Mouse (Mus musculus) heart, adult 2 months (tissue): ENCODE results near the gene Tfcp2. TPM values are rescaled to one million over a fixed set of nuclear protein-coding genes. Genes with fewer than 3 reads are reported as not detected.

Source experiments
- DNase-seq, 2 experiments: peaks; one replicate each; pipeline ENCODE4 v3.0.0; 2021
- H3K27ac ChIP-seq: fragments of 200-600 bp; 2 replicates; pipeline ENCODE4 v1.8.1; 2022
- H3K27me3 ChIP-seq: fragments of 200-500 bp; 2 replicates; pipeline ENCODE4 v1.6.1; 2012; ENCODE audit warnings: mild to moderate bottlenecking, low read length, inconsistent platforms, mixed read lengths; ENCODE audit not compliant: control insufficient read depth, insufficient read depth
- H3K36me3 ChIP-seq: fragments of 200-500 bp; 2 replicates; pipeline ENCODE4 v1.6.1; 2012; ENCODE audit warnings: low read length, inconsistent platforms; ENCODE audit not compliant: control insufficient read depth, insufficient read depth
- H3K4me1 ChIP-seq: fragments of 200-500 bp; 2 replicates; pipeline ENCODE4 v1.6.1; 2011; ENCODE audit warnings: low read length; ENCODE audit not compliant: control insufficient read depth, insufficient read depth
- H3K4me3 ChIP-seq: fragments of 200-600 bp; 2 replicates; pipeline ENCODE4 v1.8.1; 2022
- H3K79me2 ChIP-seq: fragments of 200-500 bp; replicated peaks from 2 replicates; pipeline ENCODE4 v1.6.1; 2012; ENCODE audit warnings: mild to moderate bottlenecking, inconsistent platforms, low read length, moderate library complexity, mixed read lengths; ENCODE audit not compliant: control insufficient read depth, insufficient read depth
- H3K9ac ChIP-seq: fragments of 200-500 bp; 2 replicates; pipeline ENCODE4 v1.6.1; 2012; ENCODE audit warnings: low read depth, mild to moderate bottlenecking, control low read depth, inconsistent platforms, low read length, mixed read lengths
- CTCF ChIP-seq: fragments of 200-600 bp; IDR thresholded peaks from 2 replicates; pipeline ENCODE4 v1.8.1; 2022; ENCODE audit warnings: antibody characterized with exemption, mild to moderate bottlenecking, moderate library complexity
- EP300 ChIP-seq: fragments of 200-500 bp; IDR thresholded peaks from 2 replicates; pipeline ENCODE4 v1.6.1; 2011; ENCODE audit warnings: low read depth, low read length, control low read depth; ENCODE audit not compliant: insufficient read depth
- POLR2A ChIP-seq: fragments of 200-500 bp; IDR thresholded peaks from 2 replicates; pipeline ENCODE4 v1.6.1; 2011; ENCODE audit warnings: mild to moderate bottlenecking, low read depth, low read length, control low read depth; ENCODE audit not compliant: insufficient read depth
- WGBS: fragments of 180-500 bp; shearing (Covaris S2); methylation state at CpG from one replicate; pipeline ENCODE4 v1.1.7; 2018; 5-methylcytosine and 5-hydroxymethylcytosine counted together
- intact Hi-C: fragments of 180-260 bp; cut with DNase I; formaldehyde crosslinking; loops from one replicate; pipeline ENCODE4 v1.15.1; 2025
- long read RNA-seq: library from polyadenylated mRNA; stranded (forward); transcript quantifications from one replicate; pipeline ENCODE4 v2.0.0, GENCODE M21; 2021
- polyA plus RNA-seq: library from polyadenylated mRNA; depleted of rRNA; stranded (reverse); fragments of >200 nt; gene quantifications from 2 replicates; pipeline ENCODE4 v1.2.3, GENCODE M21; 2012; rRNA removed
- total RNA-seq, 2 experiments: library from RNA; stranded (reverse); gene quantifications; 2 replicates each; pipeline ENCODE4 v1.2.3; 2021

The Tfcp2 gene
- total RNA-seq: 10 to 100 TPM; 11.6 to 12.8 TPM
- polyA plus RNA-seq: 6.6 and 8.2 TPM in 2 replicates
- long read RNA-seq, partial matches to known transcripts: 4 of 8 reads
- long read RNA-seq, other reads (novel, unspliced or antisense): 4 of 8 reads

DNA sequence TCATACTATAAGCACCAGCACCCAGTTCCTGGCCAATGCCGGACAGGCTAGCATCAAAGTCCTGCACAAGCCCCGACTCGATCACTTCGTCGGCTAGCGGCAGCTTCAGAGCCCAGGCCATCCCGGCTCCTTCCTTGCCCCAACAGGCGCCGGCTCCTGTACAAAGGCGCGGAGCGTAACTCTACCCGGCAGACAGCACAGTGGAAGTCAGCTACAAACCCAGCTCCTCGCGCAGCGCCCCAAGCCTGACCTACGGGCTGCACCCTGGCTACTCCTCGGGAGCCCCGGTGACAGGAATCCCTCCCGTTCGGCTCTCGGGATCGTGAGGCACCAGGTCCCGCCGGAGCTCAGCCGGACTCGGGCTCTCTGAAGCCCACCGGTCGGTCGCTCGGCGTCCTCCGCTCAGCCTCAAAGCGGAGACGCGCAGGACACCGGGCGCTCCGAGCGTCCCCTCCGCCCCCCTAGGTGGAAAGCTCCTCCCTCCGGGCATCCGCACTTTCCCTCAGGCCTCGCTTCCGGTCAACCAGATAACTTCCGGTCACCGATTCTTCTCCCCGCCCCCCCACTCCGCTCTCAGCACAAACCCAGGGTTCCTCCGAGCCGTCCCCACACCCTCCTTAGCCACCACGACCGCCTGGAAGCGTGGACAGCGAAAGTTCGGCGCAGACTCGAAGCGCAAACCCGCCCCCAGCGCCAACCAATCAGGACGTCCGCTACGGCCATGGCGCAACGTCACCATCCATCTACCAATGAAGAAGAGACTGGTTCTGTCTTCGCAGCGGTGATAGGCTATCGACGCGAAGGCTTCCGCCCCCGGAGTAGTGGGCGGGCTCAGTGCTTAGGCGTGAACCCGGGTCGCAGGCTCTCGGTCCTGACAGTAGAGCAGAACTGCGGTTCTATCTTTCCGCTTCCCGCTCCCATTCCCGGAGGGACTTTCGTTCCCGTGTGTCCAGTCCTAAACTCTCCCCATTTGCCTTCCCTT lies at the start of gene Tfcp2:
Gene Tfcp2, minus strand, starts transcription at position 683 of the 982 bp plus-strand sequence.
- under 1% methylated on average over 84 of the region's 84 CpGs for WGBS

DNA sequence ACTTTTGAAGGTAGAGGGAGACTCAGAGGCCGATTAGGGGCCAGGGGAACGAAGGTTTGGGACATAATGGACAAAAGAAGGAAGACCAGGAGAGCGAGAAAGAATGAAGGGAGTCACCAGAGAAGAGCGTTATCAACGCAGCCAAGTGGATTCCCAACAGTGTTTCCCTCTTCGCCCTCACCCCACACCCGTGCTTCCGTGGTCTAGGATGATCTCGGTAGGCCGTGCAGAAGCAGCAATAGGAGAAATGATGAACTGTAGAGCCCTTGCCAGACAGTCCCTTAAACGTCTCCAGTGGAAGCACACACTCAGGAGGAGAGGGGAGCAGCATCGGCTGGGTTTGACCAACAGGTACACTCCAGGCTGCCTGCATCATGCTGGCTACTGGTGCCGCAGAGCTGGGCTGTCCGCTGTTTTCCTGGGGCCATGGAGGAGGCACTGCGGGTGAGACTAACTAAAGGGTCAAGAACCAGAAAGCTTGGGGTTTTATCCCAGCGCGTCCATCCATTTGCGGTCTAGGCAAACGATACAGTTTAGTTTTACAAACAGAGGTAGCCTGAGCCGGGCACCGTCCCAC lies 49.0 kb upstream of the Tfcp2 start:
- H3K9ac ChIP-seq: no peak overlapping the region
- peak overlapping the region; percentile 84; the same call in 1 of the 2 replicates for H3K4me3 ChIP-seq
- intact Hi-C loops: loop anchor here (1.0 kb wide), 1 partner anchor 13 kb away; no protein-coding TSS in a partner anchor

More for the DNA sequence above, at the start of gene Tfcp2:
- intact Hi-C loops: loop anchor here (1.0 to 5.0 kb wide), 2 partner anchors 59 to 63 kb away; no protein-coding TSS in a partner anchor
- TF ChIP-seq CTCF (no peak), EP300 (0 out of 2 replicates have a peak, but pooled peaks have one; percentile 20), POLR2A (peak; percentile 99)
- Histone ChIP-seq H3K4me3 (peak within 1 kb of the TSS; percentile 88), H3K27me3 (no peaks in the 10 kb centered on the region), H3K79me2 (no peaks in the 10 kb centered on the region; the same call in none of the 2 replicates), H3K27ac (peak within 1 kb of the TSS; percentile 94), H3K9ac (peak within 1 kb of the TSS; percentile 83), H3K36me3 (no peaks in the 10 kb centered on the region), H3K4me1 (peaks cover 4% of the 10 kb centered on the region)
- DNase-seq: peak; percentile 98 to 99

DNA sequence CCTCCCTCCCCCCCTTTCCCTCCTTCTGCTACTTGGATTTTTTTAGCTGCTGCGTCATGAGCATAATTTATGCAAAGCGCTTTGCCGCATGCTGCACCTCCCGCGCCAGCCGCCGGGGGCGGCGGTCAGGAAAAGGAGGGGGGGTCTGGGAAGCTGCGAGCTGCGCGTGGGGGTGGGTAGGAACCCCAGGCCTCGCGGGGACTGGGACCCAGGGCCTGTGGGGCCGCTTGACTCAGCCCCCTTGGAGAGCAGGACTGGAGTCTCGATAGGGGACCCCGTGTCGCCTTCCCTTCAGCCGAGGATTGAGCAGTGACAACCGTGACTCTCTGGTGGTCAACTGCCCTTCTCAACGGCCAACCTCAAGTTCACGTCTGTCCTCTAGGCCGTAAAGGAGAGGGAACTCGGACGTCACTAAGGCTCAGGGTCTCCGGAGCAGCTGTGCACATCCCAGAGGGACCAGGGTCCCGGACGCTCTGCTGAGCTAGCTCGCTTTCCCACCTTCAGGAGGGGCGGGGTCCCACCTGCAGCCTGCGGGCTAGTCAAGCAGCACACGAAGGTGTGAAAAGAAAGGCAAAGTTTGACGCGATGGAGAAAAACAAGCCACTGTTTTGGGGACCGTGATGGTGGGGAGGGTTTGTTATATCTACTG lies 48.4 kb upstream of the Tfcp2 start:
- 5% methylated on average over 29 of the region's 35 CpGs for WGBS
- peak overlapping the region; percentile 78 for H3K27ac ChIP-seq
- no peaks in the 10 kb centered on the region for H3K36me3 ChIP-seq
- H3K27me3 ChIP-seq: no peaks in the 10 kb centered on the region
- intact Hi-C loops: loop anchor here (1.0 kb wide), 1 partner anchor 13 kb away; no protein-coding TSS in a partner anchor
- H3K9ac ChIP-seq: peak overlapping the region; percentile 93
- no peaks in the 10 kb centered on the region for H3K4me1 ChIP-seq
- H3K4me3 ChIP-seq: peak overlapping the region; percentile 84
- H3K79me2 ChIP-seq: no peaks in the 10 kb centered on the region
- no peak for TF ChIP-seq POLR2A
- peak; percentile 74 for TF ChIP-seq CTCF
- no peak for TF ChIP-seq EP300
- DNase-seq: peak; percentile 83 to 85

More for the DNA sequence above, 49.0 kb upstream of the Tfcp2 start:
- Histone ChIP-seq H3K4me1 (no peaks in the 10 kb centered on the region), H3K79me2 (no peaks in the 10 kb centered on the region), H3K27ac (no peak overlapping the region), H3K27me3 (no peaks in the 10 kb centered on the region), H3K36me3 (no peaks in the 10 kb centered on the region)
- TF ChIP-seq POLR2A: no peak
- TF ChIP-seq CTCF: no peak
- no peak for TF ChIP-seq EP300
- WGBS: 62% methylated on average over 21 of the region's 21 CpGs
- no peak for DNase-seq

DNA sequence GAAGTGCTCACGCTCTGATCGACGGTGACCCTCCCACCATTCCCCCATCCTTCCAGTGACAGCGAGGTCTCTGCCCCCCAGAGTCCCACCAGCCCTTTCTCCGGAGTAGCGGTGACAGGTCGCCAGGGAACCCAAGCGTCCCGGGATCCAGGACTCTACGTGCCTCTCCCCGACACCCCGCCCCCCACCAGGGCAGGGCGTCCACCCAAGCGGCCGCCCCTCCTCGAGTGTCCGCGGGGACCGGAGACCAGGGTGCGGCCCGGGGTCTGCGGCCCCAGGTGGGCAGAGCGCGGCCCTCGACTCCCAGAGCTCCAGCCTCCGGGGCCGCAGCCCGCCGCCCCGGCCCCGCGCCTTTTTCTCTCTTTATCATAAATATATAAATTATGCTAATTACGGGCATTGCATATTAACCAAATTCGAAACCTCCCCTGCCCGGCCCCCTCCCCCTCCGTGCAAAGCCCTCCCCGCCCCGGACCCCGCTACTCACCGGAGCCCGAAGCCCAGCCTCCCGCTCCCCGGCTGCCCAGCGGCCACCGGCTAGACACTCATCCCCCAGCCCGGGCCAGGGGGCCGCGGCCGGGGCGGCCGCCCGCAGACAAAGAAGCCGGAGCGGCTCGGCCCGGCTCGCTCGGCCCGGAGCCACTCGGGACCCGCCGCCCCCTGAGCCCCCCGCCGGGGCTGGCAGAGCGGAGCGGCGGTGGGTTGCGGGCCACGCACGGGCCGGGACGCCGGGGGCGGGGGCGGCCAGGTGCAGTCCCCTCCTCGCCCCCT lies 47.7 kb upstream of the Tfcp2 start, which contains the start of gene Pou6f1:
Gene Pou6f1, minus strand, starts transcription at position 709 of the 771 bp plus-strand sequence.
- WGBS: 1% methylated on average over 73 of the region's 76 CpGs
- peak within 1 kb of the TSS; percentile 84 for H3K4me3 ChIP-seq
- H3K9ac ChIP-seq: peak within 1 kb of the TSS; percentile 93
- no peaks in the 10 kb centered on the region for H3K36me3 ChIP-seq
- H3K27me3 ChIP-seq: no peaks in the 10 kb centered on the region
- intact Hi-C loops: loop anchor here (1.0 kb wide), 1 partner anchor 14 kb away; no protein-coding TSS in a partner anchor
- H3K79me2 ChIP-seq: no peaks in the 10 kb centered on the region
- no peaks in the 10 kb centered on the region for H3K4me1 ChIP-seq
- DNase-seq: peak; percentile 78
- peak within 1 kb of the TSS; percentile 78 for H3K27ac ChIP-seq
- TF ChIP-seq EP300 (no peak), CTCF (no peak), POLR2A (no peak)

DNA sequence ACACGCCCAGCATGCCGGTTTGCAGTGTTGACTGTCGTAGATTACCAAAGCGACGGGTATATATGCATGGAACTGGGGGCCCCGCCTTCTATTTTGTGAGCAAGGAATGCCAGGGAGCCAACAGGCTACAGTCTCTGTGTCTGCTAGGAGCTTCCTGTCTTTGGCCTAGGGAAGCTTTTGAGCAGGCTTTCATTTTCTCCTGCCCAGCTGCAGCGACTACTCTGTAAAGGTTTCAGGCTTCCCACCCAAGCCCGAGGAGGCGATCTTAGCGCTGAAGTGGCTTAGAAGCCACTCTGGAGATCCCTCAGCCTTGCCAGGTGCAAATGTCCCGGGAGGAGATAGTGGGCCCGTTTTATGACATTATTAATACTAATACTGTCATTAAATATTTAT lies 47.1 kb upstream of the Tfcp2 start:
- peak overlapping the region; percentile 78 for H3K27ac ChIP-seq
- no peaks in the 10 kb centered on the region for H3K4me1 ChIP-seq
- TF ChIP-seq POLR2A (peak; percentile 50; the same call in 1 of the 2 replicates), CTCF (no peak)
- no peaks in the 10 kb centered on the region for H3K36me3 ChIP-seq
- H3K9ac ChIP-seq: peak overlapping the region; percentile 85
- H3K4me3 ChIP-seq: peak overlapping the region; percentile 84
- intact Hi-C loops: no loop called here
- 3% methylated on average over 12 of the region's 12 CpGs for WGBS
- H3K79me2 ChIP-seq: no peaks in the 10 kb centered on the region
- DNase-seq: peak; percentile 66 to 69
- H3K27me3 ChIP-seq: no peaks in the 10 kb centered on the region
